Mouse (Mus musculus): ENCODE data around the gene Gm10643.

GRCm38 (mm10) chr8:84066291-84066930 is 1.5 kb upstream of the Gm10643 start, which contains the start of gene Rfx1:
- TF ChIP-seq CTCF (IDR thresholded peaks at IDR 0.05) (0 out of 2 replicates have a peak, but pooled peaks have one; percentile 16), EP300 (IDR thresholded peaks at IDR 0.05) (peak; percentile 87)

Measured in lung, postnatal 0 days (tissue).